Mouse (Mus musculus): ENCODE data around the gene Rnft2. TPM values are rescaled to one million over a fixed set of nuclear protein-coding genes. Genes with fewer than 3 reads are reported as not detected.

The Rnft2 gene
- 2.2 and 3.2 TPM in 2 replicates for polyA plus RNA-seq (2015; fragmentation: Nextera tagmentation; extraction: Ambion mirVana)

DNA sequence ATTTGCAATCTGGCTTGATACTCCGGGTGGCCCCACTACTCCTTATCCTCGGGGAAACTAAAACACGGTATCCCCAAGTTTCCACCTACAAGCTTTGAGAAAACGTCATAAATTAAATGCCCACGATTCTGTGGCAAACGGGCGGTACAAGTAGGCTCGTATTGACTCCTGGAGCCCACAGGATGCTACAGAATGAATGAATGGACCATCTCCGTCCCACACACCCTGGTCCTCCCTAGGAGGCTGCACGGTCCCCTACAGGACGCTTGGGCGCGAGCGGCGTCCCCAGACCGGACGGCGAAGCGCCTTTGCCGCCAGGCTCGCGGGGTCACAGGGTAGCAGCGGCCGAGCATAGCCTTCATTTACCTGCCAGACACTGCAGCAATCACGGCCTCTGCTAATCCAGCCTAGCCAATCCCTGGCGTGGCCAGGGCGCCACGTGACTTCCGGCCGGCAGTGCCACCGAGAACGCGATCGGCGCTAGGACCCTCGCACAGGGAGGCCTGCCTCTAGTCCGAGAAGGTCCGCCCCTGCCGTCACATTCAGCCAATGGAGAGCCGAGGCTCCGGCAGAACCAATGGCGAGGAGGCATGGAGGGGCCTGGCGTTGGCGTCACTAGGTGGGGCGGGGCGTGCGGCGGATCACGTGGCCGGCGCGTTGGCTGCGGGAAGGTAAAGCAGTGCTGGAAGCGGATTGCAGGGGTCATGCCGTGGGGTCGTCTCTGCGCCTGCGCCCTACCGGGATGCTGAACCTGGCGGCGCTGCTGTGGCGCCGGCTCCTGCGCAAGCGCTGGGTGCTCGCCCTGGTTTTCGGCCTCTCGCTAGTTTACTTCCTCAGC, at the start of gene Rnft2, which contains the start of gene 2410131K14Rik:
Rnft2 (minus strand) TSS at position 511 of the 838 bp plus-strand sequence.
2410131K14Rik (plus strand) TSS at position 622 of the 838 bp plus-strand sequence.
- H3K27me3 ChIP-seq (replicated peaks) = no peaks in the 10 kb centered on the region
- WGBS = under 1% methylated on average over 68 of the region's 68 CpGs
- H3K27ac ChIP-seq = peak within 1 kb of the TSS; percentile 45
- peaks cover 15% of the 10 kb centered on the region for H3K4me1 ChIP-seq (replicated peaks)
- H3K9ac ChIP-seq = peak within 1 kb of the TSS; percentile 74
- H3K4me3 ChIP-seq (replicated peaks) = peak within 1 kb of the TSS; percentile 63
- peak; percentile 100 for ATAC-seq
- H3K4me2 ChIP-seq (replicated peaks) = peak within 1 kb of the TSS; percentile 84
- peaks cover 4% of the 10 kb centered on the region; the same call in 1 of the 2 replicates for H3K36me3 ChIP-seq
- no peaks in the 10 kb centered on the region for H3K9me3 ChIP-seq

DNA sequence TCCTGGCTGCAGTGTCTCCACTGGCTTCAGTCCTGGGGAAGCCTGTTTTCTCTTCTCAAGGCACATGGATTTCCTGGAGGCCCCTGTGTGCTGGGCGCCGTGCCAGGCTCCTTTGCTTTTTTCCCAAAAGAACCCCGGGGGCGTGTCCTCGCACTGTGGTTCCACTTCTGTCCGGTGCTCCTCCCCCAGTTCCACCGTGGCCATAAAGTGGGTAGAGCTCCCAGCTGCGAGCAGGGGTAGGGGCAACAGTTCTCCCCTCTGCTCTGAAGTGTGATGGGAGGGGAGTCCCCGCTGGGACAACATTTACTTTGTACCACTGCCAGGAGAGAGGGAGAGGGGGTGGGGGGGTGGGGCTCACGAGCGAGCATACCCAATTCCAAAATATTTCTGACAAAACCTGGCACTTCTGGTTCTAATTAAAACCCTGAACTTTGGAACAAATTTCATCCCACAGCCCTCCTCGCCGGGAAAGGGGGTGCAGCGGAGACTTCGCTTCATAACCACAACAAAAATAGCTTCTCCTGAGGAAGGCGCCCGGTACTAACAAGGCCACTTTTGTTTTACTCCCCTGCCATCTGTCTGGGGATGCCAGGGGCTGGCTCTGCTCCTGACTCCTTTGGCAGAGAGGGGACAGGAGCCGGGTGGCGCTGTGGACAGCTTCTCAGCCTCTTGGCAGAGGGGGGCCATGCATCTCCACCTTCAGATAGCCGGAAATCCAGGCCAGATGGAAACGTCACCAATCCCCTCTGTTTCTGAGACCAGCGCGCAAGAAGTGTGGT, 49.4 kb upstream of the Rnft2 start:
- no peaks in the 10 kb centered on the region for H3K27me3 ChIP-seq (replicated peaks)
- H3K4me1 ChIP-seq (replicated peaks) = peaks cover 26% of the 10 kb centered on the region
- H3K9me3 ChIP-seq = no peaks in the 10 kb centered on the region
- 0 out of 2 replicates have a peak overlapping the region, but pooled peaks have one; percentile 17 for H3K4me3 ChIP-seq (replicated peaks)
- ATAC-seq = peak; percentile 90
- peak overlapping the region; percentile 77 for H3K27ac ChIP-seq
- no peaks in the 10 kb centered on the region for H3K36me3 ChIP-seq
- H3K9ac ChIP-seq = no peak overlapping the region
- H3K4me2 ChIP-seq (replicated peaks) = peak overlapping the region; percentile 49
- 23% methylated on average over 23 of the region's 23 CpGs for WGBS

DNA sequence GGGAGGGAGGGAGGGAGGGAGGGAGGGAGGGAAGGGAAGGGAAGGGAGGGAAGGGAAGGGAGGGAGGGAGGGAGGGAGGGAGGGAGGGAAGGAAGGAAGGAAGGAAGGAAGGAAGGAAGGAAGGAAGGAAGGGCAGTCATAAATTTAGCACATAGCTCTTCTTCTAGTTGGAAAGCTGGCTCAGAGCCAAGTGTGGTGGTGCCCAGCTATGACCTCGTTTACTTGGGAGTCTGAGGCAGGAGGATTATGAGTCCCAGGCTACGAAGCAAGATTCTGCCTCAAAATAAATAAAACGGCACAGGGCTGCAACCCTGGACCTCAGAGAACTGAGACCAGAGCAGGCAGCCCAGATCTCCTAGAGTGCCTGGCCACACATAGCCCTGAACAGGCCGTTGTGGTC, 47.6 kb upstream of the Rnft2 start:
- no peaks in the 10 kb centered on the region for H3K9me3 ChIP-seq
- no peak for ATAC-seq
- no peak overlapping the region for H3K4me3 ChIP-seq (replicated peaks)
- WGBS = 33% methylated on average over 4 of the region's 4 CpGs
- no peak overlapping the region for H3K4me2 ChIP-seq (replicated peaks)
- no peaks in the 10 kb centered on the region for H3K36me3 ChIP-seq
- no peak overlapping the region for H3K9ac ChIP-seq
- H3K27ac ChIP-seq = no peak overlapping the region
- H3K27me3 ChIP-seq (replicated peaks) = no peaks in the 10 kb centered on the region
- H3K4me1 ChIP-seq (replicated peaks) = peaks cover 22% of the 10 kb centered on the region

DNA sequence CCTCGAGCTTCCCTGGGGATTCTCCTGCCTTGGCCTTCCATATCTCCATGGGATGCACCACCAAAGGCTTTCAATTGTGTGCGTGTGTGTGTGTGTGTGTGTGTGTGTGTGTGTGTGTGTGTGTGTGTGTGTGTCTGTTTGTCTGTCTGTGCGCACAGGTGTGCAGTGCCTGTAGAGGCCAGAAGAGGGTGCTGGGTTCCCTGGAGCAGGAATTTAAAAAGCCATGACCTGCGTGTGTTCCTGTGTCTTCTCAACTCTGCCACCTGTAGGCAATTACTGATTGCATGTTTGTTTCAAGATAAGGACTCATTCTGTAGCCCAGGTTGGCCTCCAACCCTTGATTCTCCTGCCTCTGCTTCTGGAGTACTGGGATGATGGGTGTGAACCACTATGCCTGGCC, 46.5 kb upstream of the Rnft2 start:
- H3K27me3 ChIP-seq (replicated peaks) = no peaks in the 10 kb centered on the region
- no peak overlapping the region for H3K4me3 ChIP-seq (replicated peaks)
- no peak overlapping the region for H3K9ac ChIP-seq
- 87% methylated on average over 4 of the region's 4 CpGs for WGBS
- ATAC-seq = no peak
- H3K27ac ChIP-seq = no peak overlapping the region
- no peaks in the 10 kb centered on the region for H3K36me3 ChIP-seq
- H3K9me3 ChIP-seq = no peaks in the 10 kb centered on the region
- H3K4me1 ChIP-seq (replicated peaks) = peaks cover 19% of the 10 kb centered on the region; the same call in 1 of the 2 replicates
- no peak overlapping the region for H3K4me2 ChIP-seq (replicated peaks)

DNA sequence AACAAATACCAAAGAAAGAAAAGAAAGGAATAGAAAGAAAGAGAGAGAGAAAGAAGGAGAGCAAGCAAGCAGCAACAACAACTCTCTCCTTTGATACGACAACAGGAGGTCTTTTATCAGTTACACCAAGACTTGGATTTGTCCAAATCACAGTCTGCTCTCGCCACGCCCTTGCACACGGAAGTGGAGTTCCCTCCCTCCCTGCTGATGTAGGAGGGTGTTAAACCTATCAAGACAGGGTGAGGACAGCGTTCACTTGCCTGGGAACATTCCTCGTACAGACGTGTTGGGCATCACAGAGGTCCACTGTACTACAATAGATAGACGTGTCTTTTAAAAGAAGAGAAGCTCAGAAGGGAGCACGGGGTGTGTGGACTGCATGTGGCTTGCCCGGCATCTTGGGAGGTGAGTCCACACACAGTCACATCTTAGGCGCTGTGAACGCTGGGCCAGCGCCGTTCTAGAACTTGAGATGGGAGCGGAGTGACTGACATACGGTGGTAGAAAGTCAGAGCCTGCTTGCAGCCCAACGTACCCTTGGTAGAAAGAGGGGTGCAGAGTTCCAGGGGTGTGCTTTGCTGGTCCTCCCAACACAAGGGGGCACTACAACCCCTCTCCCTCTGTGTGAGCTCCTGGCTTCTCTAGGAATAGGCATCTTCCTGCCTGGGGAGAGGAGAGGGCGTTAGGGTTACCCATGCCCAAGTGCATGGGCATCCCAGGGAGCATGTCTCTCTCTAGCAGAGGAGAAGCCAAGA, 33.0 kb upstream of the Rnft2 start:
- H3K36me3 ChIP-seq = no peaks in the 10 kb centered on the region
- no peak overlapping the region for H3K27ac ChIP-seq
- no peak overlapping the region for H3K4me2 ChIP-seq (replicated peaks)
- H3K9ac ChIP-seq = no peak overlapping the region
- 0 out of 2 replicates have a peak, but pooled peaks cover under 1% of the 10 kb centered on the region for H3K4me1 ChIP-seq (replicated peaks)
- 83% methylated on average over 18 of the region's 18 CpGs for WGBS
- no peak overlapping the region for H3K4me3 ChIP-seq (replicated peaks)
- no peak for ATAC-seq
- no peaks in the 10 kb centered on the region for H3K27me3 ChIP-seq (replicated peaks)
- no peaks in the 10 kb centered on the region for H3K9me3 ChIP-seq

DNA sequence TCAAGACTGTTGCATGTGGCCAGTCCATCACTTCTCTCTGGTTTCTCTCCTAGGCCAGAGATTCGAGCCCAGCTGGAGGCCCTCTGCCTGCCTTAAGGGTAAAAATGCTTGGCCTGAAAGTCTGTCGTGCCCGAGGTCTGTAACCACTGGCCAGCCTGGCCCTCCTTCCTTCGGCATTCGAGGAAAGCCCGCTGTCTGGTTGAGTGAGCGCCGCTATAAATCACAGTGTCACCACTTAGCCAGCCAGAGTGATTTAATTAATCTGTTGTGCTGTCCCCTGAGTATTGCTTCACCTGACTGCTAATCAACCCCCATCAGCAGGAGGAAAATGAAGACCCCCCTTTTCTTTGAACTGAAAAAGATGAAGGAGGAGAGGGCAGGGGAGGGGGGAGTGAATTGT, 31.8 kb upstream of the Rnft2 start:
- no peaks in the 10 kb centered on the region for H3K36me3 ChIP-seq
- H3K4me3 ChIP-seq (replicated peaks) = no peak overlapping the region
- 37% methylated on average over 8 of the region's 8 CpGs for WGBS
- no peak overlapping the region for H3K27ac ChIP-seq
- 0 out of 2 replicates have a peak, but pooled peaks cover 2% of the 10 kb centered on the region for H3K4me1 ChIP-seq (replicated peaks)
- no peaks in the 10 kb centered on the region for H3K27me3 ChIP-seq (replicated peaks)
- no peak for ATAC-seq
- no peak overlapping the region for H3K4me2 ChIP-seq (replicated peaks)
- H3K9ac ChIP-seq = no peak overlapping the region
- no peaks in the 10 kb centered on the region for H3K9me3 ChIP-seq

DNA sequence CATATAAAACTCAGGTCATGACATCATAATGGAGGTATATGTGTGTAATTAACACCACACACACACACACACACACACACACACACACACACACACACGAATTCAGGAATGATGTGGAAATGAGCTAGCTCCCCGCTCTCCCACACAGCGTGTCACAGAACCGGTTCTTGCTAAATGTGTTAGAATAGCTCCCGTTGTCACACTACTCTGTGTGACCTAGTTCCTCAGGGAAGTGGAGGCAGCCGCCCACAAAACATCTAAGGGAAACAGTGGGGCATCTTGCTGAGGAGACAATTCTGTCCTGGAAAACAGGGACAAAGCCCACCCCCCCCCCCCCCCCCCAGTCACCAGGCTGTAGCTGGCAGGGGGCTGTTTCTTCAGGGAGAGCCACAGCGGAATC, 31.4 kb upstream of the Rnft2 start:
- 0 out of 2 replicates have a peak, but pooled peaks cover 2% of the 10 kb centered on the region for H3K4me1 ChIP-seq (replicated peaks)
- WGBS = 66% methylated on average over 7 of the region's 7 CpGs

DNA sequence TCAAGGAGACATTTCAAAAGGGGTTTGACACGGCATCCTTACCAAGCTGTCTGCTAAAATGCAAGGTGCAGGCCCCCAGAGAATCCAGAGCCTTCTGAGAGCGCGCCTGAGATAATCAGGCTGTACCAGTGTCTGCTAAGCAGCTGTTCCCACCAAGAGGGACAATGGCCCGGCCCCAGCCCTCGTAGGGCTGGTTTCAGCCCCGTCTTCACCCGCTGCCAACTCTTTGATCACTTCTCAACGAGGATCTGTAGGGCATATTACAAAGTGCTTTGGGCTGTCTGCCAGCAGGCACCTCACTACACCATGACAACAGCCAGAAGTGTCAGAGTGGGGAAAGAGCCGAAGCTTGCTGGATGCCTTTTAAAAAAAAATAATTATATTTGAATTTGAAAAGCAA, 29.6 kb upstream of the Rnft2 start:
- Histone ChIP-seq H3K9me3 (no peaks in the 10 kb centered on the region), H3K4me3 (replicated peaks) (no peak overlapping the region), H3K27ac (no peak overlapping the region), H3K27me3 (replicated peaks) (no peaks in the 10 kb centered on the region), H3K9ac (no peak overlapping the region), H3K4me2 (replicated peaks) (no peak overlapping the region), H3K4me1 (replicated peaks) (peaks cover 2% of the 10 kb centered on the region; the same call in 1 of the 2 replicates), H3K36me3 (no peaks in the 10 kb centered on the region)
- ATAC-seq = no peak
- 34% methylated on average over 9 of the region's 9 CpGs for WGBS

More for the DNA sequence above, 31.4 kb upstream of the Rnft2 start:
- Histone ChIP-seq H3K36me3 (no peaks in the 10 kb centered on the region), H3K4me2 (replicated peaks) (no peak overlapping the region), H3K27me3 (replicated peaks) (no peaks in the 10 kb centered on the region), H3K9me3 (no peaks in the 10 kb centered on the region), H3K27ac (no peak overlapping the region), H3K9ac (no peak overlapping the region), H3K4me3 (replicated peaks) (no peak overlapping the region)
- no peak for ATAC-seq

DNA sequence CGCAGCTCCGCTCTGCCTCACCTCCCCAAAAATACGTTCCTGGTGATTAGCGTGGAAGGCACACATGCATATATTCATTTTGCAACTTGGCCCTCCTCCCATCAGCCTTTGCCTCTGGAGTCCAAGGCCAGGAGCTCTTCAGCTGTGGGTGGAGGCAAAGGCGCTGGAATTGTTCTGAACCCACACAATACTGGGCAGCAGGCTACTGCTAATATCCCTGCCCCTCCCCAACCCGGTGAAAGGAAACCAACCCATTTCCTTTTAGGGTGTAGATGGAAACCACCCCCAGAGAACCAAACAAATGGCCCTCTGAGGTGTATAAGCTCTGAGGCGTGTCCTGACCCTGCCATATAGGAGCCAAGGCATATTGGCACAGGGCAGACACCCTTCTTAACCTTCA, 28.5 kb upstream of the Rnft2 start:
- no peak overlapping the region for H3K9ac ChIP-seq
- H3K27ac ChIP-seq = no peak overlapping the region
- no peaks in the 10 kb centered on the region for H3K36me3 ChIP-seq
- H3K4me1 ChIP-seq (replicated peaks) = peaks cover 6% of the 10 kb centered on the region; the same call in 1 of the 2 replicates
- H3K9me3 ChIP-seq = no peaks in the 10 kb centered on the region
- no peak overlapping the region for H3K4me2 ChIP-seq (replicated peaks)
- no peak for ATAC-seq
- H3K4me3 ChIP-seq (replicated peaks) = no peak overlapping the region
- 82% methylated on average over 7 of the region's 7 CpGs for WGBS
- H3K27me3 ChIP-seq (replicated peaks) = no peaks in the 10 kb centered on the region

DNA sequence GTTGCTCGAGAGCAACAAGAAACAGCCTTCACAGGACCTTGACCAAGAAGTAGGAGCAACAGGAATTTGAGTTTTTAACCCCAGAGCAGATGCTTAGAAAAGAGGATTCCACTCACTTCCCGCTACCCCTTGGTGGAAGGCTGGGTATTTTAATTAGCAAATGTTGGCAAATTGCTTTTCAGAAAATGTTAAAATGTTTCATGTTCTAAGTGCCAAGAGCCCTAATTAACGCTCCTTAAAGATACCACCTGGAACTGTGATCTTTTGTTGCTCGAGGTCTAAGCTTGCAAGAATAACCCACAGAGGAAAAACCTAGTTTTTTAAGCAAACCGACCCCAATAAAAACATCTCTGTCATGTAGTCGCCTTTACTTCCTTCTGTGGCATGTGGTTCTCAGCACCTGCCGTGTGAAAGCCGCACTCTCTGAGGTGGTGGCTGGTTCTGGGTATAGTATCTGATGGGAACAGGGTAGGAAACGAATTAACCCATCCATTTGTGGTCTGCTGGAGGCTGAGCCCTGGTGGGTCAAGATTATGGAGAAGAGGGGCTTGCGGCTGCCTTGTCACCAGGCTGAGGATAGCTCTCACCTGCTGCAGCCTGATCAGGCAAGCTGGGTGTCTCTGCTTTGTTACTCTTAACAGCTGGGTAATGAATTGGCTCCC, 26.7 kb upstream of the Rnft2 start:
- Histone ChIP-seq H3K27me3 (replicated peaks) (no peaks in the 10 kb centered on the region), H3K4me3 (replicated peaks) (no peak overlapping the region), H3K36me3 (no peaks in the 10 kb centered on the region), H3K4me2 (replicated peaks) (no peak overlapping the region), H3K9ac (no peak overlapping the region), H3K4me1 (replicated peaks) (peaks cover 6% of the 10 kb centered on the region; the same call in 1 of the 2 replicates), H3K9me3 (no peaks in the 10 kb centered on the region), H3K27ac (no peak overlapping the region)
- no peak for ATAC-seq
- WGBS = 64% methylated on average over 10 of the region's 10 CpGs

DNA sequence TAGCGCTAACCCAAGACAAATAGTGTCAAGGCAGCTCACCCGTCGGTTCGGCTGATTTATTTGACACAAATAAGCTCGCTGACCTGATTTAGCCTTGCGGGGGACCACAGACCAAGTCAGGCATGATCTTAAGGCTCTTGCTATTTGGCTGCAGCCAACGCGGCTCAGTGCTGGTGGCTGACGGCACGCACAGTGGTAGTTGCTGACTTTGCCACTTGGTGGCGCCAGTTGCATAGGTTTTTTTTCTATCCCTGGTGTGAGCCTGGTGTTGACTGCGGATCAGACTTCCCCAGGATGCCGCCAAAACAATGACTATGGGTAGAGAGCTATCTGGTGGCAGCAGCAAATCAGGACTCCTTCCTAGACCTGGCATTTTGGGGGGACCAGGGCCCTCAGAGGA, 24.1 kb upstream of the Rnft2 start:
- H3K4me2 ChIP-seq (replicated peaks) = peak overlapping the region; percentile 47
- H3K36me3 ChIP-seq = no peaks in the 10 kb centered on the region
- ATAC-seq = peak; percentile 84
- under 1% methylated on average over 13 of the region's 13 CpGs for WGBS
- no peak overlapping the region; the same call in 1 of the 2 replicates for H3K9ac ChIP-seq
- H3K9me3 ChIP-seq = no peaks in the 10 kb centered on the region
- H3K27me3 ChIP-seq (replicated peaks) = no peaks in the 10 kb centered on the region
- no peak overlapping the region for H3K4me3 ChIP-seq (replicated peaks)
- H3K27ac ChIP-seq = no peak overlapping the region
- peaks cover 6% of the 10 kb centered on the region; the same call in 1 of the 2 replicates for H3K4me1 ChIP-seq (replicated peaks)

All from intestine, embryonic 15.5 days (tissue).